Mouse (Mus musculus) midbrain, embryonic 15.5 days (tissue): ENCODE results near the gene Tlr9. TPM values are rescaled to one million over a fixed set of nuclear protein-coding genes. Genes with fewer than 3 reads are reported as not detected.
A peak's percentile ranks its signal among the peaks of the same experiment; 100 is the strongest.

ENCODE experiments used
- ATAC-seq: fragments of 200-750 bp; cut with Nextera tagmentation; replicated peaks from 2 replicates; pipeline ENCODE4 v1.8.0; 2017; ENCODE audit warnings: moderate TSS enrichment
- H3K27ac ChIP-seq: fragments of 300-500 bp; sonication (generic); 2 replicates; pipeline ENCODE4 v1.5.1; 2015; ENCODE audit warnings: mild to moderate bottlenecking, inconsistent platforms
- H3K27me3 ChIP-seq: fragments of 300-500 bp; sonication (generic); replicated peaks from 2 replicates; pipeline ENCODE4 v1.6.1; 2015; ENCODE audit warnings: inconsistent platforms
- H3K36me3 ChIP-seq: fragments of 300-500 bp; sonication (generic); replicated peaks from 2 replicates; pipeline ENCODE4 v1.6.1; 2015; ENCODE audit warnings: inconsistent platforms
- H3K4me1 ChIP-seq: fragments of 300-500 bp; sonication (generic); 2 replicates; pipeline ENCODE4 v1.6.1; 2015; ENCODE audit warnings: inconsistent platforms
- H3K4me2 ChIP-seq: fragments of 300-500 bp; sonication (generic); 2 replicates; pipeline ENCODE4 v1.6.1; 2015; ENCODE audit warnings: inconsistent platforms, mild to moderate bottlenecking, moderate library complexity
- H3K4me3 ChIP-seq: fragments of 300-500 bp; sonication (generic); 2 replicates; pipeline ENCODE4 v1.5.1; 2015; ENCODE audit warnings: mild to moderate bottlenecking, inconsistent platforms
- H3K9ac ChIP-seq: fragments of 300-500 bp; sonication (generic); 2 replicates; pipeline ENCODE4 v1.6.1; 2015; ENCODE audit warnings: mild to moderate bottlenecking, inconsistent platforms
- H3K9me3 ChIP-seq: fragments of 300-500 bp; sonication (generic); 2 replicates; pipeline ENCODE4 v1.6.1; 2016; ENCODE audit warnings: inconsistent platforms
- WGBS: fragments of 180-500 bp; shearing (Covaris S2); methylation state at CpG from one replicate; pipeline ENCODE4 v1.1.7; 2015; ENCODE audit warnings: mixed read lengths; 5-methylcytosine and 5-hydroxymethylcytosine counted together
- polyA plus RNA-seq: library from polyadenylated mRNA; unstranded; fragments of >200 nt; fragmentation: Nextera tagmentation; extraction: Ambion mirVana; gene quantifications from 2 replicates; pipeline ENCODE4 v1.2.1, GENCODE M21; 2015

Gene Tlr9
- polyA plus RNA-seq, 1 experiment from 2014 or later: 0.05 TPM

DNA sequence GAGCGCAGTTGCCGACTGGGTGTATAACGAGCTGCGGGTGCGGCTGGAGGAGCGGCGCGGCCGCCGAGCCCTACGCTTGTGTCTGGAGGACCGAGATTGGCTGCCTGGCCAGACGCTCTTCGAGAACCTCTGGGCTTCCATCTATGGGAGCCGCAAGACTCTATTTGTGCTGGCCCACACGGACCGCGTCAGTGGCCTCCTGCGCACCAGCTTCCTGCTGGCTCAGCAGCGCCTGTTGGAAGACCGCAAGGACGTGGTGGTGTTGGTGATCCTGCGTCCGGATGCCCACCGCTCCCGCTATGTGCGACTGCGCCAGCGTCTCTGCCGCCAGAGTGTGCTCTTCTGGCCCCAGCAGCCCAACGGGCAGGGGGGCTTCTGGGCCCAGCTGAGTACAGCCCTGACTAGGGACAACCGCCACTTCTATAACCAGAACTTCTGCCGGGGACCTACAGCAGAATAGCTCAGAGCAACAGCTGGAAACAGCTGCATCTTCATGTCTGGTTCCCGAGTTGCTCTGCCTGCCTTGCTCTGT, 3.8 kb downstream of the Tlr9 start:
- H3K9me3 ChIP-seq: no peaks in the 10 kb centered on the region
- H3K4me3 ChIP-seq: peak overlapping the region; percentile 41
- H3K27ac ChIP-seq: peak overlapping the region; percentile 64
- 7% methylated on average over 34 of the region's 34 CpGs for WGBS
- H3K4me1 ChIP-seq: peaks cover 11% of the 10 kb centered on the region; the same call in 1 of the 2 replicates
- peak overlapping the region; percentile 74 for H3K4me2 ChIP-seq
- H3K9ac ChIP-seq: peak overlapping the region; percentile 26; the same call in 1 of the 2 replicates
- H3K36me3 ChIP-seq: no peaks in the 10 kb centered on the region
- ATAC-seq: peak; percentile 79
- no peaks in the 10 kb centered on the region for H3K27me3 ChIP-seq

DNA sequence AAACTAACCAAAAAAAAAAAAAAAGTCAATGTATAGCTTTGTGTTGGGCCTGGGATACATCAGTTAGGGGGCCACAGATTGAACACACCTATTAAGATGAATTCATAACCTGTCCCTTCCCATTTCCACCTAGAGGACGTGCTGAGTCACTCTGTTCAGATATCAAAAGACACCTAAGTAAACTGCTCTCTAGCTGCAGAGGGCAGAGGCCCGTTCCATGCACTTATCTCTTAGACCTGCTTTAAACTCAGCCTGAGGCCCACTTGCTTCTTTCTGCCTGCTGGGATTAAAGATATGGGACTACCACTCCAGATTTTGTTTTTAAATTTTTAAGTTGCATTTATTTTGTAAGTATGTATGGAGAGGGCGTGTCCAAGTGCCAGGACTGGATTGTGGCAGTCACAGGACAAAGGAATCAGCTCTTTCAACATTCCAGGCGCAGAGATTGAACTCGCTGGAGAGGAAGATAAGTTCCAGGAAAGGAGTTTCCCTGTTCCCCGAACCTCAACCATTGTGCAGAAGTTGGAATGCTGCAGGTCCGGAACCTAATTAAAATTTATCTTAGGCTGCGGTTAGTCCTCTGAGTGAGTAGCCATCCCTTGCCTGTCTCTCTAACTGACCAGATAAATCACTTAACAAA, 5.5 kb downstream of the Tlr9 start:
- 73% methylated on average over 8 of the region's 8 CpGs for WGBS
- peaks cover 11% of the 10 kb centered on the region; the same call in 1 of the 2 replicates for H3K4me1 ChIP-seq
- H3K4me2 ChIP-seq: no peak overlapping the region
- H3K36me3 ChIP-seq: no peaks in the 10 kb centered on the region
- no peaks in the 10 kb centered on the region for H3K27me3 ChIP-seq
- no peak overlapping the region for H3K9ac ChIP-seq
- ATAC-seq: no peak
- H3K4me3 ChIP-seq: no peak overlapping the region
- H3K27ac ChIP-seq: no peak overlapping the region
- no peaks in the 10 kb centered on the region for H3K9me3 ChIP-seq

DNA sequence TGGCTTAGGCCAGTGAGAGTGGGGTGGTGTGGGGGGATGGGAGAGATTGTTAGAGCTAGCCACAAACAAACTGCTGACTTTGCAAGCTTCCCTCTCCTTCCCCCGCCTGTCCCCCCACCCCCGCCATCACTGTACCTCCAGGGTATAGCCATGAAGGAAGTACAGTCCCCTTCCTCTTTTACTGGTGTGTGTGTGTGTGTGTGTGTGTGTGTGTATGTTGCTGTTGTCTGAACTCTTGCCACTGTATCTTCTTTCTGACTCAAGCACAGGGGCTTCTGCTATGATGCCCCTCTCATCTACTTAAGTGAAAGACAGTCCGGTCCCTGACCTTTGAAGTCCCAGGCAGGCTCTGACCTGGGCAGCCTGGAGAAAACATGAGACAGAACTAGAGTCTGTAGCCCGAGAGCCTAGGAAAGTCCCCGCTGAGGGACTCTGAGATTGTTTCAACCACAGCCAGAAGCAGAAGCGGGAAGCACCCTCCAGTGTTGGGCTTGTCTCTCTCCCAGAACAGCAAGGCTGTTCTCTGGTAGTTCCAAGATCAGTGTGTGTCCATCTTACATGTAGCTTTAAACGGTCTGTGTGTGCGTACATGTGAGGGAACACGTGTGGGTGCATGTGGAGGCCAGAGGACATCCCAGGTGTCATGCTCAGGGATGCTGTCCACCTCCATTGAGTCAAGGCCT, 7.8 kb downstream of the Tlr9 start:
- Histone ChIP-seq H3K9me3 (no peaks in the 10 kb centered on the region), H3K4me3 (no peak overlapping the region), H3K9ac (no peak overlapping the region), H3K4me2 (no peak overlapping the region), H3K36me3 (peaks cover 17% of the 10 kb centered on the region; the same call in 1 of the 2 replicates), H3K4me1 (peaks cover 11% of the 10 kb centered on the region; the same call in 1 of the 2 replicates), H3K27me3 (no peaks in the 10 kb centered on the region), H3K27ac (no peak overlapping the region)
- no peak for ATAC-seq
- WGBS: 85% methylated on average over 9 of the region's 9 CpGs

DNA sequence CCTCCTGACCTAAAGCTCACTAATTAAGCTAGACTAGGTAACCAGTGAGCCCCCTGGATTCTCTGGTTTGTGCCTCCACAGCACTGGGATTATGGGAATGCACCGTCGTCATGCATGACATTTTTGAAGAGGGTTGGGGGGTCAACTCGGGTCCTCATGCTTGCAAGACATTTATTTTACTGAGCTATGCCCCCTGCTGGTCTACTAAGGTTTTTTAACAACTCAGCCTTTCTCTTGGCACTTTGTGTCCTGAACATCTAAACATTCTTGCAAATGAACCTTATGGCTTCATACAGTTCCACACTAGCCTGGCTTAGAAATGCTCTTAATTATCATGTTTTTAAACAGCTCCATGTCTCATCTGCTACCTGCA, 8.3 kb downstream of the Tlr9 start:
- no peak for ATAC-seq

DNA sequence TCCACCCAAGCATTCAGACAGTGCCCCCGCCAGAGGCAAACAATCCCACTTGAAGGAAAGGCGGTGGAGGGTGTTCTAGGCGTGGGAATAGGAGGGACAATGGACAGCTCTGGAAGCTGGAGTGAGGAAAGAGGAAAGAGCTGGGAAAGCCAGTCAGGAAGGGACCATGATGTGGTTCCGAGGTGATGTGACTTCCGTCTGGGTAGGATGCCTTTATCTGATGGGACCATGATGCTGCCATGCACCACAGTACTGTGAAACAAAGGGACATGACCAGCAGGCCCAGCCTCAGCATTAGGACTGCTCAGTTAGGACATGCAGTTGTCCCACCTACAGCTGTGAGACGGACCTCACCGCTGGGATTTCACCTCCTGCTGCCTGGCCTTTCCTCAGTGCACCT, 8.8 kb downstream of the Tlr9 start:
- ATAC-seq: no peak
- 83% methylated on average over 7 of the region's 7 CpGs for WGBS
- Histone ChIP-seq H3K9ac (no peak overlapping the region), H3K4me2 (no peak overlapping the region), H3K27ac (no peak overlapping the region), H3K36me3 (peaks cover 25% of the 10 kb centered on the region; the same call in 1 of the 2 replicates), H3K27me3 (no peaks in the 10 kb centered on the region), H3K4me1 (peaks cover 4% of the 10 kb centered on the region; the same call in 1 of the 2 replicates), H3K4me3 (no peak overlapping the region), H3K9me3 (no peaks in the 10 kb centered on the region)

More for the DNA sequence above, 8.3 kb downstream of the Tlr9 start:
- H3K9me3 ChIP-seq: no peaks in the 10 kb centered on the region
- H3K36me3 ChIP-seq: peaks cover 23% of the 10 kb centered on the region; the same call in 1 of the 2 replicates
- no peak overlapping the region for H3K4me3 ChIP-seq
- H3K4me1 ChIP-seq: peaks cover 9% of the 10 kb centered on the region; the same call in 1 of the 2 replicates
- 59% methylated on average over 3 of the region's 3 CpGs for WGBS
- H3K27ac ChIP-seq: no peak overlapping the region
- H3K9ac ChIP-seq: no peak overlapping the region
- H3K4me2 ChIP-seq: no peak overlapping the region
- no peaks in the 10 kb centered on the region for H3K27me3 ChIP-seq

DNA sequence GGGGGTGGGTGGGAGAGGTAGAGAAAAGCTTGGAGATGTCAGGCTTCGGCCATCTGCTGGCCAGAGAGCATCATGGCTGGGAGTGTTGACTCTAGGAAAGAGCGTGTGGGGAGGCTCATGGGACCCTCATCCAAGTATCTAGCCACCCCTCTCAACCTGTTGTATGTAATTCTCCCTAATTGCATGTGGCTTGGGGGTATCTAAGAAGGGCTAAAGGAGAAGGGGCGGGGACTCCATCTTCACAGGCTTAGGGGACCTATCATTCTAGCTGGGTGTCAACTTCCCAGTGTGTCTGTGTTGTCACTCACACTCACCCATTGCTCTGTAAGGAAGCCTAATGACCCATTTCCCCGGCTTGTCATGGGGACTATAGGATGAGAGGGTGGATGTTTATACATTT, 9.4 kb downstream of the Tlr9 start:
- WGBS: 82% methylated on average over 4 of the region's 4 CpGs
- peaks cover 31% of the 10 kb centered on the region; the same call in 1 of the 2 replicates for H3K36me3 ChIP-seq
- no peaks in the 10 kb centered on the region for H3K4me1 ChIP-seq
- H3K27me3 ChIP-seq: no peaks in the 10 kb centered on the region
- no peak for ATAC-seq
- H3K27ac ChIP-seq: no peak overlapping the region
- no peaks in the 10 kb centered on the region for H3K9me3 ChIP-seq
- no peak overlapping the region for H3K4me3 ChIP-seq
- no peak overlapping the region for H3K9ac ChIP-seq
- no peak overlapping the region for H3K4me2 ChIP-seq

DNA sequence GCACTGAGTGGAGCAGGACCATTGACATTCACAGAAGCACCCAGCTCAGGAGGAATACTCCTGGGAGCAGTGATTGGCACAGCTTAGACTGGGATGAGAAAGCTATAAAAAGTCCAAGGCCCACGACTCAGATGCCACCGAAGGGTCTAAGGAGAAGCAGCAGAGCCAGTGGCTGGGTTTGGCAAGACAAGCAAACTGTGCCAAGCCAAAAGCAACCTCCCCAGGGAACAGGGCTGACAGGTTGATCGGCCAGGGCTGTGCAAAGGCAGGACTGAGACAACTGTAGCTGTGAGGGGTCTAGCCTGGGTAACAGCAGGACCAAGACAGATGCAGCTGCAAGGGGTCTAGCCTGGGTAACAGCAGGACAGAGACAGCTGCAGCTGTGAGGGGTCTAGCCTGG, 10.6 kb downstream of the Tlr9 start:
- no peak for ATAC-seq
- no peaks in the 10 kb centered on the region for H3K4me1 ChIP-seq
- H3K9ac ChIP-seq: no peak overlapping the region
- H3K36me3 ChIP-seq: peaks cover 41% of the 10 kb centered on the region
- H3K9me3 ChIP-seq: no peaks in the 10 kb centered on the region
- no peak overlapping the region for H3K4me2 ChIP-seq
- H3K27ac ChIP-seq: no peak overlapping the region
- H3K4me3 ChIP-seq: no peak overlapping the region
- no peaks in the 10 kb centered on the region for H3K27me3 ChIP-seq
- WGBS: 94% methylated on average over 3 of the region's 3 CpGs

DNA sequence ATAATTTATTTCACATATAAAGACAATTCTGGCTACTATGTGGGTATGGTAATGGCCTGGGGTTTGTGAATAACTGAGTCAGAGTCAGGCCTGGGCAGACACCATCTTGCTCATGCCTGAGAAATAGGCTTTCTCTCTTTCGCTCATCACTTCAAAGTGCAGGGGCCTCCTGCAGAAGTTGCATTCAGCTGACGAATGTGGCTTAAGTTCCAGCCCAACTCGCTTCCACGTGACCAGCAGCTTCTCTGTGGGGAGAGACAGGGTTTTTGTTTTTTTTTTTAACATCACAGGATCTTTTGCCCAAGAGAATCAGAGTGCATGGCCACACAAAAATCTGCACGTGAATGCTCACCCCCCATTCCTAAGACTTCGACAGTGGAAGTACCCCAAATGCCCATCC, 11.6 kb downstream of the Tlr9 start:
- no peak for ATAC-seq
- H3K4me1 ChIP-seq: no peaks in the 10 kb centered on the region
- H3K27me3 ChIP-seq: no peaks in the 10 kb centered on the region
- no peak overlapping the region for H3K27ac ChIP-seq
- peaks cover 51% of the 10 kb centered on the region for H3K36me3 ChIP-seq
- WGBS: 80% methylated on average over 6 of the region's 6 CpGs
- no peak overlapping the region for H3K9ac ChIP-seq
- H3K9me3 ChIP-seq: no peaks in the 10 kb centered on the region
- H3K4me2 ChIP-seq: no peak overlapping the region
- H3K4me3 ChIP-seq: no peak overlapping the region

DNA sequence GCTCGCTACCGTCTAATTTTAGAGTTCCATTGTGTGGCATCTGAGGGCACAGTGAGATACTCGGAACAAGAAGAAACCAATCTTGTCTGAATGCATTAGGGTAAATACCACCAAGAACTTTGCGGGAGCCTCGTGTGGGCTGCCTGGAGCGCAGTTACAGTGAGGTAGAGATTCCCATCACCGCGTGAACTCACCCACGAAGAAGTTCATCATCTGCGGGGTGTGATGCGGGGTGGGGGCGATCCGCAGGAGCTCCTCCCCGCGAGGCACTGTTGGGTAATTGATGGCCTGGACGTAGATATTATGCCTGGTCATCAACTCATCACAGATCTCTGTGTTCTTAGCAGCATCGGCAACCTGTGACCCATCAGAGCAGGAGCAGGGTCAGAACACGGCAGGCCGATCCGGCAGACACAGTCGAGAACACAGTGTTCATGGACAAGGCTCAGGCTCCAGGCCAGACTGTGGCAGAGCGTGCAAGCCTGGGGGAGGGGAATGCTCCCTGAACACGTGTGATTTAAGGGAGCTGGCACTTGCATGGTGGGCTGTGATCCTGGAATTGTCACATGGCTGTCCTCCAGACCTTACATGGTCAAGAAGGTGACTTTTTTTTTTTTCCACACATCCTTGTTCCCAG, 12.9 kb downstream of the Tlr9 start:
- peaks cover 61% of the 10 kb centered on the region for H3K36me3 ChIP-seq
- WGBS: 91% methylated on average over 23 of the region's 23 CpGs
- no peak overlapping the region for H3K9ac ChIP-seq
- no peak overlapping the region for H3K4me2 ChIP-seq
- H3K9me3 ChIP-seq: no peaks in the 10 kb centered on the region
- H3K27me3 ChIP-seq: no peaks in the 10 kb centered on the region
- no peak overlapping the region for H3K27ac ChIP-seq
- H3K4me1 ChIP-seq: no peaks in the 10 kb centered on the region
- H3K4me3 ChIP-seq: no peak overlapping the region
- no peak for ATAC-seq

DNA sequence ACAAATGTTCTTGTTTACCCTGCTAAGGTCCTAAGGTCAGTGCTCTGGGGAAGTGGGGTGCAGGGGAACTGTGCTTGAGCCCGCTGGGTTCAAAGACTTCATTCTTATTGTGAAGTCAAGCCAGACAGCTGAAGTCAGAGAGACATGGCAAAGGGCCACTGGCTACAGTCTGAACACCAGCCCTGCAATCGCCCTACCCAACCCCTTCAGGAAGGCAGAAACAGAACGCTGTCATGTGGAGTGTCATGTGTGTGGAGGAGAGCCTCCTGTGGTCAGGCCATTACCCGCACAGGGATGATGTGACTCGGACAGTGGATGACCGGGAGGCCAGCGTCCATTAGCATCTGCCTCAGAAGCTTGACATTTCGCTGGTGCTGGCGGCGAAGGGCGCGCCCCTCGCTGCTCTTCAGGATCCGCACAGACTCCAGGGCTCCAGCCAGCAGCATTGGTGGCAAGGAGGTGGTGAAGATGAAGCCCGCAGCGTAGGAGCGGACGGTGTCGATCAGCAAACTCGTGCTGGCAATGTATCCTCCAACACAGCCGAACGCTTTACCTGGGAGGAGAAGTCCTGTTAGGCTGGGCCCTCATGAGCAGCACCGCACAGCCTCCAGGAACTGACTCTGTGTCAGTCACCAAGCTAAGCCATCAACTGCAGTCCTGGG, 13.9 kb downstream of the Tlr9 start:
- H3K9me3 ChIP-seq: no peaks in the 10 kb centered on the region
- no peaks in the 10 kb centered on the region for H3K27me3 ChIP-seq

DNA sequence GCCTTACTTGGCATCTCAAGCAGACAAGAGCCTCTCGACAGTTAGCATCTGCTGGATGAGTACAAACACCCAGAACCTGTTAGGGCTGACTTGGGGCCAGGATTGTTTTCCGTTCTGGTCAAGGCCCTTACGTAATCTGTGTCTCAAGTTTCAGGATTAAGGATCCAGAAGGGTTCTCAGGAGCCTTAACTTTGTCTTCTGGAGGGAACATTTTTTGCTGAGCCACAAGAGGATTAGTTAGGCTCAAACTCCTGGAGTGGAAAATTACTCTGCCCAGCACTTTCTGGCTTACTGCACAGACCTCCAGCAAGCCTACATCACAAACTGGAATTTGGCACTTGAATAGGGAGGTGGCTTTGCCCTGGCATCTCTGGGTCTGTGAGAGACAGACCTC, 14.4 kb downstream of the Tlr9 start:
- H3K4me3 ChIP-seq: no peak overlapping the region
- H3K4me2 ChIP-seq: no peak overlapping the region
- H3K36me3 ChIP-seq: peaks cover 73% of the 10 kb centered on the region
- H3K9ac ChIP-seq: no peak overlapping the region
- H3K27ac ChIP-seq: no peak overlapping the region
- ATAC-seq: no peak
- no peaks in the 10 kb centered on the region for H3K27me3 ChIP-seq
- no peaks in the 10 kb centered on the region for H3K4me1 ChIP-seq
- WGBS: 61% methylated on average over 3 of the region's 3 CpGs
- no peaks in the 10 kb centered on the region for H3K9me3 ChIP-seq

More for the DNA sequence above, 13.9 kb downstream of the Tlr9 start:
- no peak overlapping the region for H3K9ac ChIP-seq
- H3K4me3 ChIP-seq: no peak overlapping the region
- 91% methylated on average over 23 of the region's 23 CpGs for whole genome bisulfite sequencing
- H3K36me3 ChIP-seq: peaks cover 69% of the 10 kb centered on the region
- no peak for ATAC-seq
- H3K4me2 ChIP-seq: no peak overlapping the region
- H3K27ac ChIP-seq: no peak overlapping the region
- no peaks in the 10 kb centered on the region for H3K4me1 ChIP-seq

DNA sequence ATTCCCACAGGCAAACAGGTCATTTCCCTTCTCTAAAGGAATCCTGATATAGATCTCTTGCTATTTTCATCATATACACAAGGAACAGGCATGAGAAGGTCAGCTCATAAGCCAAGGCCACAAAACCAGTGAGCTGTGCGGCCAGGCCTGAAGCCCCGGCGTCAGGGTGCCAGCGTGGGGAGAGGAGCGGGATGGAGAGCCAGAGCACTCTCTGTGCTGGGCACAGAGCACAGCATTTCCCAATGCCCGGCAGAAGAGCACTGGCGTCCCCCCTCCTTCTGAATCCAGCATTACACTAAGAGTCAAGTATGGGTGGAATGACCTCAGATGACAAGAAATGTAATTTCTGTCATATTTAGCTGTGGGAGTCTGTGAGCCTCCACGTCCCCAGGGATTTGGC, 15.0 kb downstream of the Tlr9 start:
- peaks cover 77% of the 10 kb centered on the region for H3K36me3 ChIP-seq
- no peak for ATAC-seq
- no peaks in the 10 kb centered on the region for H3K27me3 ChIP-seq
- H3K4me2 ChIP-seq: no peak overlapping the region
- WGBS: 86% methylated on average over 8 of the region's 8 CpGs
- no peak overlapping the region for H3K27ac ChIP-seq
- H3K4me1 ChIP-seq: no peaks in the 10 kb centered on the region
- no peaks in the 10 kb centered on the region for H3K9me3 ChIP-seq
- no peak overlapping the region for H3K4me3 ChIP-seq
- H3K9ac ChIP-seq: no peak overlapping the region
